Mouse (Mus musculus) layer of hippocampus, adult 2 months (tissue): ENCODE data around the gene Mrpl3. TPM values are rescaled to one million over a fixed set of nuclear protein-coding genes. Genes with fewer than 3 reads are reported as not detected.
"Not testable (repeated sequence)": the region's sequence is repeated elsewhere in the genome, so short reads cannot be mapped to it uniquely, and the experiment has no call there.

Source experiments
- DNase-seq, 2 experiments: peaks; one replicate each; pipeline ENCODE4 v3.0.0; 2022; ENCODE audit warnings: low spot score in 2 of 2
- H3K27ac ChIP-seq: fragments of 200-600 bp; 2 replicates; pipeline ENCODE4 v1.8.1; 2022
- H3K4me3 ChIP-seq: fragments of 200-600 bp; 2 replicates; pipeline ENCODE4 v1.8.1; 2022; ENCODE audit warnings: mild to moderate bottlenecking
- CTCF ChIP-seq: fragments of 200-600 bp; conservative IDR thresholded peaks from 2 replicates; pipeline ENCODE4 v1.8.1; 2022; ENCODE audit warnings: antibody characterized with exemption, mild to moderate bottlenecking, moderate library complexity
- total RNA-seq, 2 experiments: library from RNA; stranded (reverse); gene quantifications; 2 replicates each; pipeline ENCODE4 v1.2.3; 2021

Mrpl3 gene
- total RNA-seq, 2 experiments from 2014 or later, result 76.3 to 78.7 TPM

DNA sequence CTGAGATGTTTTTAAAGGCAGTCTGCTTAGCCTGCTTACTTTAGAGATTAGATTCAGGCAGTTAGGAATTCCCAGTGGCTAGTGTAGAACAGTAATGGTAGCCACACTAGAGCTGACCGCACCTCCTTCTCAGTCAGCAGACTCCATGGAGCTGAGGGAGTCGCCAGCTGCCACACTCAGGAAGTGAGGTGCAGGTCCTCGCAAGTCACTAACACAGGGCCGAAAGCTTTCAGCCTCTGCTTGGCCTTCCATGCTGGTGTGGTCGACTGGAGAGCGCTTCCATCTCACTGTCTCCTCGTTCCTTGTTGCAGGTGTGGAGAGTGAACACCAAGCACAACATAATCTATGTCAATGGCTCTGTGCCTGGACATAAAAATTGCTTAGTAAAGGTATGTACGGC lies 21.8 kb downstream of the Mrpl3 start:
- H3K27ac ChIP-seq, result no peak overlapping the region
- H3K4me3 ChIP-seq, result no peak overlapping the region
- no peak for TF ChIP-seq CTCF
- no peak for DNase-seq

GRCm38 (mm10) chr9:105076756-105077424 lies 23.9 kb downstream of the Mrpl3 start:
- no peak for DNase-seq

GRCm38 (mm10) chr9:105078460-105078859 lies 25.4 kb downstream of the Mrpl3 start:
- no peak overlapping the region for H3K4me3 ChIP-seq
- no peak for TF ChIP-seq CTCF
- DNase-seq, result no peak
- no peak overlapping the region for H3K27ac ChIP-seq

More at GRCm38 (mm10) chr9:105076756-105077424, 23.9 kb downstream of the Mrpl3 start:
- no peak overlapping the region for H3K4me3 ChIP-seq
- TF ChIP-seq CTCF, result no peak
- no peak overlapping the region for H3K27ac ChIP-seq

DNA sequence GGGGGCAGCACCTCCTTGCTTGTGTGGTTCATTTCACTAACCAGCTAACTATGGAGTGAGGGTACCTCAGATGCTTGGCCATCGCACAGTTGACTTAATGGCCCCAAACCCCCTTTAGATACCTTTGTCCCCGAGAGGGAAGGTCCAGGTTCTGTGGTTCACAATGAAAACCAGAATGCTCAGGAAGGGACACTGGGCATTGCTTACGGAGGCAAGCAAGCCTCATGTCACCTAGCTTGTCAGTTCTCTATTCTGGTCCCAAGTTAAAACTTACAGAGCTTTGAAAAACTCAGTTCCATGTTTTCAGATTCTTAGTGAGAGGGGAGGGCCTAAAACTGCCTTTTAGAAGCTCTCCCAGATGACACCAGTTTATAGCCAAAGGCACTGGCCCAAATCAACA lies 27.2 kb downstream of the Mrpl3 start:
- no peak overlapping the region for H3K4me3 ChIP-seq
- no peak overlapping the region for H3K27ac ChIP-seq
- DNase-seq, result no peak
- no peak for TF ChIP-seq CTCF

DNA sequence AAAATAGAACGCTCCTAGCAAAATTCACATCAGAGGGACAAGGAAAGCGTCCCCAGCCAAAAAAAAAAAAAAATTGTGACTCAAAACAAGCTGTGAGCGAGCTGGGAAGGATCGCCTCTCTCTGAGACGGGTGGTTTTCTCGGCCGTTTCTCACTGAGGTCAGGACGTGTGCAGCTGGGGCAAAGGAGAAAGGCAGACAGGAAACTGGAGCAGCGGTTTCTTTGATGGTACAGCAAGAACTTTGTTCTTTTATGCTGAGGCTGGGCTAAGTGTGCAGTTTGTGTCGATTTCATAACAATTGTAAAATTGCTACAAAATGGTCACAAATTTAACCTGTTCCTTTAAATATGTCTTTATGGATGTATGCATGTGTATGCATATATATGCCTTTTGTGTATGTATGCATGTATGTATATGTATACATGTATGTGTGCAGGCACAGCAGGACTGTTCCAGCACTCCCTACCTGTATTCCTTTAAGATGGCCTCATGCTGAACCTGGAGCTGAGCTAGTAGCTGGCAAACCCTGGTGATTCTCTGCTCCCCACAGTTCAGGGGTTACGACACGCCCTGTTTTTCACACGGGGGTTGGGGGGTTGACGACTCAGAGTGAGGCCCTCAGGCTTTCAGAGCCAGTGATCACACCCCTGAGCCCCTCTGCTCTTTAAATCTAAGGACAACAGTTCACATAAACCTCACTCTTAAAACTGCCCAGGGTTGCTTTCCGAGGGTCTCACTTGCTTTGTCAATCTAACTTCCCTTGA lies 48.0 kb downstream of the Mrpl3 start:
- no peak for TF ChIP-seq CTCF
- Histone ChIP-seq H3K27ac (no peak overlapping the region), H3K4me3 (no peak overlapping the region)
- no peak for DNase-seq

- no peak overlapping the region for H3K27ac ChIP-seq
- H3K4me3 ChIP-seq, result no peak overlapping the region
- no peak for TF ChIP-seq CTCF
- DNase-seq, result no peak
Observed at GRCm38 (mm10) chr9:105101911-105102310, 48.9 kb downstream of the Mrpl3 start.

DNA sequence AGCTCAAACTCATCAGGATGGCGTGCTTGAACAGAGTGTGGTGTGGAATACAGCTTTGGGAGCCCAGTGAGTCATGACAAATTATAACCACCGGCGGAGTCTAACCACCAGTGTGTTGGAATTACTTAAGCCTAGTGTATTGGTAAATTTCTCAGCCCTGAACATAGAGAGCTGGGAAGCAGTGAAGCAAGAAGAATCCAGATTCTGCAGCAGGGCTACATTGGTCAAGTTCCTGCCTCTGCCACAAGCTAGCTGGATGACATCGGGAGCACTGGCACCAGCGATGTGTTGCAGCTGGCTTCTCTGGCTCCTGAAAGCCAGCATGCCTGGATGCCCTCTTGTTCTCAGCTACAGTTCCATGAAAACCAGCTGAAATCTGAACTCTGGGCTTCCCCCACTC lies 50.9 kb downstream of the Mrpl3 start:
- no peak for TF ChIP-seq CTCF

GRCm38 (mm10) chr9:105125206-105125605 lies 72.2 kb downstream of the Mrpl3 start:
- not testable (repeated sequence) for H3K27ac ChIP-seq, DNase-seq, H3K4me3 ChIP-seq

More for the DNA sequence above, 50.9 kb downstream of the Mrpl3 start:
- no peak for DNase-seq
- Histone ChIP-seq H3K4me3 (no peak overlapping the region), H3K27ac (no peak overlapping the region)

Other genes with a start within 250 kb of the Mrpl3 start
- 10 to 100 TPM; 17.0 to 19.5 TPM for gene Nudt16, start 78.6 kb downstream of the Mrpl3 start, total RNA-seq
- not detected for gene 1700080E11Rik, start 91.9 kb downstream of the Mrpl3 start, total RNA-seq